Mouse (Mus musculus): ENCODE results near the gene Homer2.

The Homer2 gene

DNA sequence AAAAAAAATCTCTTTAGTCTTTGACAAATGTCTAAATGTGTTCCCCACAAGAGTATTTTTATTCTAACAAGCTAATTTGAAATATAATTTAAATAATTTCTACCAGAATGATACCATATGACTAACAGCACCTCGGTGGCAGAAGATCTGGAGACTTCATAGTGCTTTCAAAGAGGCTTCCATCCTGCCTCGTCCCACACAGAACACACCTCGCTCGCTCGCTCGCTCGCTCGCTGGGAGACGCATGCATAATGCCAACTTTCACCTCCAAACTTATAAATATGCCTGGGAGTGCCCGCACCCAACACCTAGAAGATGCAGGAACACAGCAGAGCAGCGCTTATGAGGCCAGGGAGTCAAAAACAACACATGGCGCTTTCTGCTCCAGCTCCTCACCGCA, 9.0 kb downstream of the Homer2 start:
- DNase-seq (ENCODE audit: low spot score) = no peak

DNA sequence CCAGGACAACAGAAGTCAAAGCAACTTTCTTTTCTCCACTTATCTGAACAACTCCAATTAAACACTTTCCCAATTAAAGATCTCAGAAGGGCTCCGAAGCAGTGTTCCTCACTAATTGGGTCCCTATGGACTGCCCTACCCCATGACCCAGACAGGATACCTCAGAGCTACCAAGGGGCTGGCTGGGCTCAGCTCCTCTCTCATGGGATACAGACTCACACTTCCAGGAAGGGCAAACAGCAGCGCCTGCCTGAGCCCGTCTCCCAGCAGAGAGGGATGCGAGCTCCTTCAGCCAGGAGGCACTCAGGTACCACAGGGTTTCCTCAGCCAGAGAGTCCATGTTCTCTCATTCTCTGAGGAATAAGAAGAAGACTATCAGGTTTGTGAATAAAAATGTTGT, 9.4 kb downstream of the Homer2 start:
- DNase-seq (ENCODE audit: low spot score) = no peak

DNA sequence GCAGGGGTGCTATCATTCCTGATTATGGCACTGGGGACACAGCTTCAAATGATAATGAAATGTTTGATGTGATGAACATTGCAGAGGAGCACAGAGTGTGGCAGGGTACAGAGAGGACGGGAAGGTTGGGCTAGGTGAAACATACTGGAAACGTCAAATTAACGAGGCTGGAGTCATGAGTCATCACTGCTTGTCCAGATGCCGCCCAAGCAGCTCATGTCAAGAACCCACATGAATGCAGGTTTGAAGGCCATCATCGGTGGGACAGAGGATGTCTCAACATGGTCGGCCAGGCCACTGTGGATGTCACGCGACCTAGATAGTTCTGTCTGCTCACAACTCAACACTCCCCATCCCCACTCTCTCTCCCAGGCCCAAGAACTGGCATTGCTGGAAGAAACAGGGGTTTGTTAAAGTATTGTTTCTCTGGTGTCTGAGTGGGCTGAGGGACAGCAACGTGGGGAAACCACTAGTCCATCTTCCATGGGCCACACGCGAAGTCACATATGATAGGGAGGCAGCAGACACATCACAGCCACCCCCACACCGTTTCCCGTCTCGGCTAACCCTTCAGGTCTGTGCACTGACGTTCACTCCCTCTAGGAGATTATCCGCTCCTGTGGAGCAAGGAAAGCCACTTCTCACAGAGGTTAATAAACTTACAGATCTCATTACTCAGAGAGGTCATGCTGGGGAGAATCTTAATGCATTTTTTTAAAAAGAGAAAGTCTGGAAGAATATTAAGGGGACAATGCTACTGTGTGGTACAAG, 11.4 kb downstream of the Homer2 start:
- no peak for DNase-seq (ENCODE audit: low spot score)

DNA sequence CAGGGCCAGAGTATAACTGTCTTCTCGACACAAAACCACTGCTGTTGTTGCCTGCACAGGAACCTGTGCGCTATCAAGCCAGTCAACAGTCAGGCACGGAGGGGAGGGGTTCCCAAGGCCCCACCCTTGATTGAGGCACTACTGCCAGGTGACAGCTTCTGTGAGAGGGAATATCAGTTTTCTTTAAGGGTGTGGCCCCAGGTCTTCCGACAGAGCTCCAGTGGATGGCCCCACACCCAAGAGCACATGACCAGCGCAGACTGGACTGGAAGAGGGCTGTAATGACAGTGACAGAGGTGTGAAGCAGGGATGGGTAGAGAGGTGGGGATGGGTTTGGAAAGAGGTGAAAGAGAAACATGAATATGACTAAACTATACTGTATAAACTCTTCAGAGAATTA, 16.3 kb downstream of the Homer2 start:
- DNase-seq (ENCODE audit: low spot score) = no peak

DNA sequence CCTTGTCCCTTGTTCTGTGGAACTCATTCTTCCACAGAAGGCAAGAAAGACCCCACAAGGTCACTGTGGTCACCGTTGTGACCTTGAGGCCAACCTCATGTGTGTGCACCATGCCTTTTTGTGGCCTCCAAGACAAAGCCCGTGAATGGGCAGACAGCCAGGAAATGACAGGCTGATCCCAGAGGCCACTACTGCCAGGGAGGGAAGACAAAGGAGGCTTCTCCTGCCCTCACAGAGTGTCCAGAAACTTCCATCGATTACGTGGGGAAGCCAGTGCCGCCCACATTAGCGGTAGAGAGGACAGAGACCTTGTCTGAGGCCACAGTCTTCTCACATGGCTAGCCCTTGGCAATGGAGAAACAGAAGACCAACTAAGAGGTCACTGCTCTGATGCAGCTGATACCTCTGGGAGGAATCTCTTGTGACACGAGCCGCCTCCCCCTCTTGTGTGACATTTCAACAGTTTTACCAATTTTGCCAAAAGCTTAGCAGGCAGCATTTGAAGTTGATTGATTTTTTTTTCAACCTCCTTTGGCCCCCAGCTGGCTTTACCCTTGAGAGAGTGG, 18.1 kb downstream of the Homer2 start:
- DNase-seq (ENCODE audit: low spot score) = peak; percentile 51

DNA sequence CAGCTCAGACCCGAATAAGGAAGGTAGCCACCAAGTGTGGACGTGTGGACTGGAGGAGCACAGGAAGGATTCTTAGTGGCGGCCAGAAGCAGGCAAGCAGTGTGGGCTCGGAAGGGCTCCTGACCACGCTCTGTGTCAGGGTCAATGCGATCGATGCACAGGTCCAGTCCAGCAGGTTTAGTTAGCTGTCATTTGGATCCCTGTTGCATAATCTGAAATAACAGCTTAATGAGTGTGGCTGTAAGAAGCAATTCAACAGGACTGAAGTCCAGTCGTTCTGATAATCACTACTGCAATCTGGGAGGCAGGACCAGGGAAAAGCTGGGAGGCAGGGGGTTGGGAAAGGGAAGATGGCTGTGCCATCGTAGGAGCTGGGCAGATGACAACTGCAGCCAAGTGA, 18.9 kb downstream of the Homer2 start:
- DNase-seq (ENCODE audit: low spot score) = no peak

DNA sequence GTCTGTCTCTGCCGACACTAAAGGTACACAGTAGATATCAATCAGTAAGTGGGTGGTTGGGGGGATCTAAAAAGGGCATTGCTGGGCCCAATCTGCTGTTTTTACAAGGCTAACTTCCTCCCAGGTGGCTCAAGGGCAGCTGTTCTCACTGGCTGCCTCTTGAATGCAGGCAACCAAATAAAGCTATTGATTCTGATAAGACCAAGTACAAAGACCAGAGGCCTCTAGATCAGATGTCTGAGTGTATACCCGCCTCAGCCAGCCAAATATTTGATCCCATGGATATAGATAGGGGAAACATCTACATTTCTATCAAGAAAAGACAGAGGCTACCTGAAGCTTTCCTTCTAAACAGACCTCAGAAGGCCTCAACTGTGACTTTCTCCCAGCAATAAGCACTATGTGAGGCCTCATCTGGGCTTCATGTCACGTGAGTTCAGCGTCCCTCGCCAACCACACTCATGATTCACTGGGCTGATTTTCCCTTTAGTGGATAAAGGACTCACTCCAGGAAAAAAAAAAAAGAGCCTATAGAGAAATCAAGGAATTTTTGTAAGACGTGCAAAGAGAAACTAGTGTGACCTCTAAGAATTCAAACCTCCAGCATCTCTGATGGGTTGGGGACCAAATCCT, 19.5 kb downstream of the Homer2 start:
- no peak for DNase-seq (ENCODE audit: low spot score)

DNA sequence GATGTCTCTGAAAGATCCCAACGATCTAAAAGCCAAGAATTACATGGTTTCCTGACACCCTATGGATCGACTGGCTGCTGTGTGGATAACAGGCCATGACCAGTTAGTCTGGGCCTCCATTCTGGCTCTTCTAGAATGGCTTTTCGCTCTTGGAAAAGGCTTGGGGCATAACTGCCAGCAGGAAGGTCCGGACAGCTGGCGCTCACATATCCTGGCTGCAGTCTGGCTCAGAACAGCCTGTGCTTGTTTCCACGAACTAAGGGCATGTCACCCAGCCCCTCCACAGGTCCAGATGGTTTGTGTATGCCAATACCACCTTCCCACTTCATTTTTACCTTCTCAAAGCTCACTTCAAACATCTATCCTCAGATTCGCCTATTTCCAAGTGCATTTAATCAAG, 22.0 kb downstream of the Homer2 start:
- DNase-seq (ENCODE audit: low spot score) = no peak

DNA sequence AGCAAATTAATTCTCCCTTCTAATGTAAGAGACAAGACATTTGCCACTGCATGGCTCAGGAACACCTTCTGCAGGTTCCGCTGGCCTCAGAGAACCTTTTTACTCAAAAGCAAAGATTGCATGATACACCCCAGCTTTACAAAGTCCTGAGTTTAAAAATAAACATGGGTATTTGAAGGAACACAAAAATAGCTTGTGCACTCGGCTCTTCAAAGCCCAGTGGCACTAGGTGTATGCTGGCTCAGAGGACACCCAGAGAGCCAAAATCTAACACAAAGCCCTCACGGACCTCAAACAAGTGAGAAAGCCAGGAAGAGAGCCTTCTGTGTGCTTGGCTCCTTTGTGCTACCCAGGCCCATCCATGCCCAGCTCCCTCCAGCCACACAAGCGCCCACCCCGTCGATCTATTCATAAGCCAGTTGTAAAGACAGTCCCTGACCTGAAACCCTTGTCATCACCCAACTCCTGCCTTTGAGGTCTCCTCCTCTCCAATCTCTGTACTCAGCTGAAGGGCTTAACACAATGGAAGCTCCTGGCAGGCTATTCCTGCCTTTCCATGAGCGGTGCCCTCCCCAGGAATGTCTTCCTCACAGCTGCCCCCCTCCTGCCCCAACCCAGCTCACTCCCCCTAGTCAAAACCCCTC, 23.4 kb downstream of the Homer2 start:
- DNase-seq (ENCODE audit: low spot score) = no peak

DNA sequence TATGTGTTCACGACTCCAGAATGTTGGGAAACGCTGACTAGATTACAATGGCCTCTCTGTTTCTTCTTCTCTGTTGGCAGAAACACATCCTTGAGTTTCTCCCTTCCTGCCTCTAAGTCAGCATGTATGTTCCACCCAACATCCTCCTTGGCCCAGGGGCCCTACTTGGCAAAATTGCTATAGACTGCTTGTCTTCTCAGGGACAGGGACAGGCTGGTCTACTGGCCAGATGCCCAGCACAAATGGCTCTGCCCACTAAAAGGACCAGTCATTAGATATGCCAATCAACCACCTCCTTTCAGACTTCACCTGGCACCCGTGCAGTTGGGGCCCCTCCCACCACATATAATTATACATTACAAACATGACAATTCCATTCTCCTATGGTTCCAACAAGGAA, 25.9 kb downstream of the Homer2 start:
- DNase-seq (ENCODE audit: low spot score) = no peak

DNA sequence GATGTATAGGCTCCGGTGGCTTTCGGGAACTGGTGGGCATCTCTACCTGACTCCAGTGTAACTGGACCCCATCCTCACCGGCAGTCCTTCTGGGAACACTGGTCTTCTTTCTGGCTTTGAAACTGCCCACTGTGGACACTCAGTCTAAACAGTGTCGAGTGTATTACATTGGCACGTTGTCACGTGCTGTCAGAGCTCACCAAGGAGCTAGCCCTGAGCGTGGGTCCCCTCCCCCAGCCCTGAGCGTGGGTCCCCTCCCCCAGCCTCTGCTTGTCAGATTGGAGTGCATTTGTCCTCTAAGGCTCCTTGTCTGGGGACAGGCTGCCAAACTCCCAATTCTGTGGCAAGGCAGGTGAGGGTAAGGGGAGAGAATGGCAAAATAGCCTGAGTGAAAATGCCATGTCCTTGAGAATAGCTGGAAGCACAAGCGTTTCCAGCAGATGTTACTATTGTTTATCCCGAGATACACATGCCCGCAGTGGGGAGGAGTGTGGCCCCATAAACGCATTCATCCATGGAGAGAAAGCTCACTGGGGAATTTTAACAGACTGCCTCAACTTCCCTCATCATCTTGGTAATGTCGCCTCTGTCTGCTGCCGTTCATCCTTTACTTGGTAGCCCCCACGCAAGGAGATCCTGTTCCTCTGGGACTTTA, 33.8 kb downstream of the Homer2 start:
- no peak for DNase-seq (ENCODE audit: low spot score)

DNA sequence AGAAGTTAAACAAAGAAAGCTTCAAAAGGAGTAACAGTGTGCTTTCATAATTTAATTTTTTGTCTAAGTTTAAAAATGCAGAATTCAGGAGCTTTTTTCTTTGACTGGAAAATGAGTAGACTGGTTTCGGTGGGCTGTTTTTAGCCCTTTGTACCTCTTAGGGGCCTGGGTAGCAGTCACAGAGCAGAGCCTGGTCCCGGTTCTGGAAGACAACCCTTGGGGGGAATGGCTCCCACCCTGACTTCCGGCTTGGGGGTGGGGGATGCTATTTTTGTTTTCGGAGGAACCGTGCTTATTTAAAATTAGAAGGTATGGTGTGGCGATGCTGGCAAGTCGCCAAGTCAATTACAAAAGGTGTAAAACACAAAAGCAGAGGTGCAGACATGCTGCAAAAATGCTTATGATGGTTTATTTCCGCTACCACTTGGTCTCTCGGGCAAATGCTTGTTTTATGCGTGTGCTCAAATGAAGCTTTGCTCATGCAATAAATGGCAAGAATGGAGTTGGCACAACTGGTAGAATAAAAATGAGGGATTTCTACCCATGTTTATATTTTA, 34.5 kb downstream of the Homer2 start:
- no peak for DNase-seq (ENCODE audit: low spot score)

DNA sequence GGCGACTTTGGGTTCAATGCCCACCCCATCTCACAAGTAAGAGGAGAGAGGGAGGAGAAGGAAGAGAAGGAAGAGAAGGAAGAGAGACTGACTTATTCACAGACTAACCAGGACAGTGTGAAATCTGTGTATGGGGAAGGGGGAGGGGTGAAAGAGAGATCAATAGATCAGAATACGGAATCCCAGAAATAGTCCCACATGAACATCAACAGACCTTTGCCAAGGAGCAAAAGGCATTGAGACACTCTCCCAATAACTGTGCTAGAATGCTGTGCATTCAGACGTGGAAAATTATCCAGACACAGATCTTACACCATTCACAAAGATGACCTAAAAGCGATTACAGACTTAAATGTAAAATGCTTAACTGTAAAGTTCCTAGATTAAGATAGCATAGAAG, 40.2 kb downstream of the Homer2 start:
- DNase-seq (ENCODE audit: low spot score) = no peak

DNA sequence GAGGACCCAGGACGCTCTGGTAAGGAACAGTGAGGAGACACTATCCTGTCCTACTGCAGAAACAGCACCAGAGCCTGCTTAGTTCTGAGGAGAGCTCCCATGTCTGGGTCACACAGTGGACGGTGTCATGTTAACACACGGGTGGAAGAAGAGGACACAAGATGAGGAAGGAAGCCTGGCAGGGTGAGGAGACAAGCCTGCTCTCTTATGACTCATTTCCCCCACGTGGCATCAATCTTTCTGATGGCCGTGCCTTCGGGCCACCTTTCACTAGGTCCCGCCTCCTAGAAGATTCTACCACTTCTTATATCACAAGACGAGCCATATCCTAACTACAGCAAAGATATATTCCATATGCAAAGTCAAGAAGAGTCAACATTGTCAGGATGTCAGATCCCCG, 40.7 kb downstream of the Homer2 start:
- no peak for DNase-seq (ENCODE audit: low spot score)

DNA sequence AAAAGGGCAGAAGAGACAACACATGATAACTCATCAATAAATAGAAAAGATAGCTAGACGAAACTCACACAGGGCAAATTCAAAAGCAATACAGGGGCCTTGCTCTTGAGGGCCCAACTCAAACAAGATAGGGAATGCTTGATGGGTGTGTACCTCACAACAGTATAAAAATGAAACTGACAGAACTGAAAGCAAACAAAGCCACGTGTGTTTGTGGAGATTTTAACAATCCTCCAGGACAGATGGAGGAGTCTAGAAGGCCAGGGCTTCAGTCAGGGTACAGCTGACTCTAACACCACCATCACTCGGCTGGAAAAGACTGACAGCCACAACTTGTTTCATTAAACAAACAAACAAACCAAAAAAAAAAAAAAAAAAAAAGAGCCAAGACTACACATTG, 44.3 kb downstream of the Homer2 start:
- DNase-seq (ENCODE audit: low spot score) = no peak

DNA sequence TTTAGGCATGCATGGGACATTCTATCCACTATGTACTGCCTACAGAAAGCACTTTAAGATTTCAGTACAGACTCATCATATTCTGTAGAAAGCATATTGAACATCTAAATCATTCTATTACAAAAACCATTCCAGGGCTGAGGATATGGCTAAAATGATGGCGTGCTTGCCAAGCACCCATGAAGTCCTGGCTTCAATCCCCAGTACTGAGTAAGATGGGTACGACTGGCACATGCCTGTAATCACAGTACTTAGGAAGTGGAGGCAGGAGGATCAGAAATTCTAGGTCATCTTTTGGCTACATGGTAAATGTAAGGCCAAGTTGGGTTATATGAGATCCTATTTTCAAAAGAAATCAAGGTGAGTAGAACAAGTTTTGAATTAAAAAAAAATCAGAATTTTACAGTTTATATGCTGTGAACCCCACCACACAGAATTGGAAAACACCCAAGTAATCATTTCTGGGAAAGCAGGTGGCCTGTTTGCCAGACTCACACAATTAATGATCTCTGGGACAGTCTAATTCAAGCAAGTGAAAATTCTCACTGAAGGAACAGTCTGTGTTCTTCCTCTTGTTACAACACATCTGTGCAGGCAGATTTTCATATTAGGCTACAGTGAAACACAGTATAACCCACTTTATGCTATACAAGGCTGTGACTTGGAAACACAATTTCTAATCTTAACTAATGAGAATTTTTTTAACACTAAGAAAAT, 49.5 kb downstream of the Homer2 start:
- DNase-seq (ENCODE audit: low spot score) = no peak

DNA sequence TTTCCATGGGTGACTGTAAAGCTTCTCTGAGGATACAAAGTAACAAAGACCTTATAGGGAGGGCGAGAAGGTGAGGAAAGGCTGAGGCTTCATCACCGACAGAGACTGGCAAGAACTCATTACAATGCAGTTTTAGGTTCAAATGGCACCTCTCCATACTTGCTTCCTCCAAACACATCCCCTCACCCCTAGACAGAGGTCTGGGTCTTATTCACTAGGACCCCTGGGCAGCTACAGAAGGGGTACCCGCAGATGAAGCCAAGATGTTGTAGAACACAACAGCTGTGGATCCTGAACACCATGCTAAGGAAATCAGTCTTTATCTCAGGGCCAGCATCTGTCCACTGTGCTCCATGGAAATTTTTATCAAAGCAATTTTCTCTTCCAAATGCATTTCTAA, 50.3 kb downstream of the Homer2 start:
- DNase-seq (ENCODE audit: low spot score) = no peak

DNA sequence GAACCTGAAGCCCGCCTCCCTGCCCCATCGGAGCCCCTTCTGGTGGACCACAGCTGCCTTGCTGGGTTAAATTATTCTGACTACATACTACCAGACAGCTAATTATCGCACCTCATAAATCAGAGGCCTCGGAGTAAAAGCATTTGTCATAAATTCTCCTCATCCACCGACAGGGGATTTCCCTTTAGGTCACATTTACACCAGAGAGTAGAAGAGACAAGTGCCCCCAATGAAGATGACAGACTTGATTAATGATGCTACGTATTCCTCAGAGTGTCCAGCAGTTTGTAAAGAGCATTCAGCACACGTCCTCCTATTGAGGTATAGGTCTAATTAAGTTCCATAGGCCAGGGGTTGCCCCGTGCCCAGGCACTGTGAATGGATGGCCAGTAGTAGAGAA, 50.7 kb downstream of the Homer2 start:
- DNase-seq (ENCODE audit: low spot score) = peak; percentile 45

DNA sequence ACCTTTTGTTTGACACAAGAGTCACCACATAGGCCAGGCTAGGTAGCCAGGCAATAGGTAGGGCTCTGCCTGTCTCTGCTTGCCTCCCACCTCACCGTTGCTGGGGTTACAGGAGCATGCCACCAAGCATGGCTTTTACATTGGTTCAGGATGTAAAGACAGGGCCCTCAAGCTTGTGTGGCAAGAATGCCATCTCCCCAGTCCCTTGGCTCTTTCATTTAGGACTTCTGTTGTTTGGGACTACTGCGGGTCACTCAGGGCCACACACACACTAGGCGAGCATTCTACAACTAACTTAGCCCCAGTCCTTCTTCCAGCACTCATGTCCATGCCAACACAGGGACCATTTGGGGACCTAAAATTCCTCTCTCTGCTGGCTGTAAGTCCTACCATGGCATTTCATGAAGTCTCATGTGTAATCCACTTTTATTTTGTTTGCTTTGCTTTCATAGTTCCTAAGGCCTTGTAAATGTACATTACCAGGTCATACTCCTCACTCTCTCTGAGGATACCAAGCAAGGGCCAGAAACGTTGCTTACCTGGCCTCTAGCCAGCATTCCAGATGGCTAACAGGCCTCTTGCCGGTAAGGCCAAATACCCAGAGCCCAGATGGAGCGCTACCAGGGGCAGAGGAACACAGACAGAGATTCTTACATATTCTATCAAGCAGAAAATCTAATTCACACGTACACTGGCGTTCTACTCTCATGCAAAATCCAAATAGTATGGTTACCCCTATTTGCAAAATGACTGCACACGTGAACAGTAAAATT, 52.2 kb downstream of the Homer2 start:
- DNase-seq (ENCODE audit: low spot score) = no peak

DNA sequence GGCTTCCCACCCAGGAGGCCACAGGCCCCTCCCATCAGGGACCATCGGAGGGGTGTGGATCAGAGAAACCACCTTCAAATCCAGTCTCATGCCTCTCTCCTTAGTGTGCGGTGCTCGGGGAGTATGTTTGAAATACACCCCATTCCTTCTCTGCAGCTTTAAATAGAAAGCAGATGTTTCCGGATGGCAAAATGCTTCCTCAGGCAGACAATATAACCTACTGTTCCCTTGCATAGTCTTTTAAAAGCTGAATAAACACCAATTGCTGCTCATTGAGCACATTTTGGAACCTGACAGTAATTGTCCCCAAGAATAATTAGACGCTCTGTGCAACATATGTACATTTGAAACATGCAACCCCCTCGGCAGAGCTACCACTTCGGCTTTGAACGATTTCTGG, 53.3 kb downstream of the Homer2 start:
- peak; percentile 58 for DNase-seq (ENCODE audit: low spot score)

DNA sequence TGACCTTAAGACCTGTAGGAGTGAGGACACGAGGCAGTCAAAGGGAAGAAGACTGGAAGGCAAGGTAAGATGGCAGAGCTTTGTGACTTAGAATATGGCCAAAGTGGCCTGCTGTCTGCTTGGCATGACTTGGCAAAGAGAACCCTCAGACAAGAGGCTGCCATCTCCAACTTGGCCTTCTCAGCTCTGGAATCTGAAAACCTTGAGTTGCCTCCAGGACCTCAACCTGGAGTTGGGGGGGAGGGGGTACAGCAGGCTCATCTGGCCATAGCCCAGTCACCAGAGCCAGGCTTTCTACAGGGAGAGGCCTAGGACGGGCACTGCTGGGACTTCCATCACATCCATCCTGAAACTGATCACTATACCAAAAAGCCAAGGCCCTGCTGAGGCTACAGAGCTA, 55.0 kb downstream of the Homer2 start:
- no peak for DNase-seq (ENCODE audit: low spot score)
